Mouse (Mus musculus): Measurements from ENCODE around the gene Mgl2.

DNA sequence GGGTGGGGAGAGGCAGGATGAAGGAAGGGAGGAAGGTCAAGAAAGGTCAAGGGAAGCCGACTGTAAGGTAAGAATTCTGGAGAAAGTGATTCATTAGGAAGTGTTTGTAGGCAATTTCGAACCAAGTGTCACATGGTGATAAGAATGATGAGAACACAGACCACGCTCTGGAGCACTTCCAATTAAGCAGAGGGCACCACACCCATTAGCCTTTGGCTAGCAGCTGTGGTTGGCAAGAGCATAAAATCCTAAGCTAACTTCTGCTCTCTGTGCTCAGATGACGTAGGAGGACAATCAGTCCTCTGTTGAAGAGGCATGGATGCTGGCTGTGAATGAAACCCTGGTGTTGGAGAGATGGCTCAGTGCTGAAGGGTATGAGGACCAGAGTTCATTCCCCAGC, 15.6 kb upstream of the Mgl2 start:
- TF ChIP-seq CTCF (IDR thresholded peaks at IDR 0.05; ENCODE audit: low read depth, low read length) (no peak), POLR2A (IDR thresholded peaks at IDR 0.05; ENCODE audit: extremely low read depth, insufficient read depth, low read length) (no peak)
